Mouse (Mus musculus): ENCODE results near the gene Atp6v1e1.
A peak's percentile ranks its signal among the peaks of the same experiment; 100 is the strongest.
"Not testable (repeated sequence)": the region's sequence is repeated elsewhere in the genome, so short reads cannot be mapped to it uniquely, and the experiment has no call there.

The Atp6v1e1 gene

GRCm38 (mm10) chr6:120822307-120822928 lies at the start of gene Atp6v1e1:
Gene Atp6v1e1 (minus strand): TSS chr6:120822793.
- peak; percentile 85 to 94 for DNase-seq (ENCODE audit: low spot score in 2 of 2)

DNA sequence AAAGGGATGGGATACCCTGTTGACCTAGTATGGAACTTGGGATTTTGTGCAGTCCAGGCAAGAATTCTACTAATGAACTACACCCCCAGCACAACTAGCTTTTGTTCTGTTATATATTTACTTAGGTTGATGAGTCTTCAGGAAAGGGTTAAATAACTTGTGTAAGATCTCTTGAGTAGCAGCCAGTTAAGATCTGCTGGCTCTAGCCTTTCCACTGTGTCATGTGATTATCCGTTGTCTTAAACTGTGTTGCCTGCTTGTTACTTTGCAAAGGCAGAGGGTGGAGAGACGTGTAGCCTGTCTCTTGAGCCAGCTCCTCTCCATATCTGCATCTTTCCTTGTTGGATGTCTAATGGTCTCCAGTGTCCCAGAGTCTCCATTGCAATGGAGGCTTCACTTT lies 48.7 kb upstream of the Atp6v1e1 start:
- no peak for DNase-seq (ENCODE audit: low spot score in 2 of 2)

DNA sequence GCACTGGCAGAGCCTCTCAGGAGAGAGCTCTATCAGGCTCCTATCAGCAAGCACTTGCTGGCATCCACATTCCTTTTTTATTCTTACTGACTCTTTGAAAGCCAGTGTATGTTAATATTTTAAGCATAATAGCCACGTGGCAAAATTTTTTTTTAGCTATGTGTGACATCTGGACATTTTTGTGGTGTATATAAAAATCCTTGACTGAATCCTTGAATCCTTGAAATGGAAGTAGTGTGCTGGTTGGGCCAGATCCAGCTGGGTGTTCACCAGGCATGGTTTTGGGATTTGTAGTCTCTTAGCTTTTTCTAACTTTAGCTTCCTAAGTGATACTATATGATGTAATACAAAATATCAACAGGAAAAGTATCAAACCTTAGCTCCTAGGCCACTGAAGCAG lies 46.2 kb upstream of the Atp6v1e1 start:
- no peak for DNase-seq (ENCODE audit: low spot score in 2 of 2)

- DNase-seq (ENCODE audit: low spot score in 2 of 2), result no peak
These were observed 43.6 kb upstream of the Atp6v1e1 start for GRCm38 (mm10) chr6:120866051-120866814.

DNA sequence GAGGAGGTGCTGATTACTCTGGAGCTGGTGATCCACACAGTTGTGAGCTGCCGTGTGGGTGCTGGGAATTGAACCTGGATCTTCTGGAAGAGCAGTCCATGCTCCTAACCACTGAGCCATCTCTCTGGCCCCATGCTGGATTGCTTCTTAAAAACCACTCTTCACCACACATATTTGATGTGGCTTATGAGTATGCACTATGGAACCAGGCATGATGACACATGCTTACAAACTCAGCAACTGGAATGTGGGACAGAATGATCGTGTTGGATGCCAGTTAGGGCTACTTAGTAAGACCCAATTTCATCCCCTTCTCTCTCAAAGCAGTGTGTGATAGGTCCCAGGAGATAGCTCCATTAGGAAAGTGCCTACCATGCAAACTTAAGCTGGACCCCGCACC lies 37.5 kb upstream of the Atp6v1e1 start:
- DNase-seq (ENCODE audit: low spot score in 2 of 2), result no peak

DNA sequence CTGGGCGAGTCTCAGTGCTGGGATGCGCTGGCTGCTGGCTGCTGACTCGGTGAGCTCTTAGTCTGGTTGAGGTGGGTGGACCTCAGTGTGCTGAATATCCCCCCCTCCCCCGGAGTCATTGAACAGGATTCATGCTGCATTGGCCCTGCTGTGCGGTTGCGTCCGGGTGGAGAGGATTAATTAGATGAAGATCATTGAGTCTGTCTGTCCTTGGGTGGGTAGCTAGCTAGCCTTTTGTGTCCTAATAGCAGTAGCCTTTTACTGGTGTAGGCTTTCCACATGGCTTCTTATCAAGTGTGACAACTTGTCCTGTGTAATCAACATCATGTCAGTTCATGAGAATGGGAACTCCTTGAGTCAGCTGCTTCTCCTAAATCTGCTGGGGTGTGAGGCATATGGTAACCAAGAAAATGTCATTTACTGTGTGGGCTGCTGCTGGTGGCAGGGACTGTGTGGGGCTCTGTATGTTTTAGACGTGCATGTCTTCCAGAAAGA lies 35.7 kb upstream of the Atp6v1e1 start:
- DNase-seq (ENCODE audit: low spot score in 2 of 2), result no peak

- DNase-seq (ENCODE audit: low spot score in 2 of 2), result no peak
These were observed 31.8 kb upstream of the Atp6v1e1 start for GRCm38 (mm10) chr6:120854413-120854812.

DNA sequence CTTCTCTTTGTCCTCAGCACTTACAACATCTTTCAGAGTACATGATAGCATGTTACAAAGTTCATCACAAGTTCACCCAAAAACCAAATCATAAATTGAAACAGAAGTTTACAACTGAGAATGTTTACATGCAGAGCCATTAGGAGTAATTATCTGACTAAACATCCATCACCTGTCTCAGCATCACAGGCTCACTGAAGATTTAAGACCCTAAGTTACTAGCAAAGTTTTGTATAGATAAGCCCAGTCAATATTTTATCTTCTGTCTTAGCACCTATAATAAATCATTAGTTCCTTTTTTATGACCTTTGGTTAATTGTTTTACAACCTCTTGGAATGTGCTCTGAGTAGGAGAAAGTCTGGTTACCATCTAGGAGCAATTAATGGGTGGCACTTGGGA lies 28.1 kb upstream of the Atp6v1e1 start:
- not testable (repeated sequence) for DNase-seq (ENCODE audit: low spot score in 2 of 2)

DNA sequence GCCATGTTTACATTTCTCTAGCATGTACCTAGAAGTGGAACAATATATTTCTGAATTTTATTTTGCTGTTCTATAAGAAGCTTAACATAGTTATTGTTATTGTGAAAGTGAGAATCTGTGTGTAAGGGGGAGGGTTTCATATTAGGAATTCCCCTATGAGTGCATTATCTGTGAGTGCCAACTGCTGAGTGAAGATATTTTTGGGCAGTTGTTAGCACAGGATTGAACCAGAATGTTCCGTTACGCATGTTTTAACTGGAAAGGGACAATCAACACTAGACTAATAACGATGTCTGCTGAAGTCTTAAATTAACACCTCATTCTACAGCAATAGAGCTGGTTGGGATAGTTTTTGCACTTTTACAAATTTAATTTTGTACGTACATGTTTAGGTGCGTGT lies 19.2 kb upstream of the Atp6v1e1 start:
- DNase-seq (ENCODE audit: low spot score in 2 of 2), result no peak

GRCm38 (mm10) chr6:120840258-120840657 lies 17.7 kb upstream of the Atp6v1e1 start:
- no peak for DNase-seq (ENCODE audit: low spot score in 2 of 2)

DNA sequence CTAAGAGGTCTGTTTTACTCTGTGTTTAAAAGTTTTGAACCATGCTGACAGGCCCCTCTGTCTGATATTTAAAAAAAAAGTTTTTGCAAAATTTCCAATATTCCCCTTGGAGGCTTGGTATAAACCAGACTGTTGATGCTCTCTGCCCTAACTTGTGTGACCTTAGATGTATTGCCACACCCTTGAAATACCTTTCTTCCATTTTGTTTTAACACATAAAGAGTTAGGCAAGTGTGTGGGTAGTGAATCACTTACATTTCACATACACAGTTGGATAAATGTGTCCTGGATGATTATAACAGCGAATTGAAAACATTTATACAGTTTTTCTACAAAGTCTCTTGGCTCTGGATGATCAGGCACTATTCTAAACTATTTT lies 14.5 kb upstream of the Atp6v1e1 start:
- DNase-seq (ENCODE audit: low spot score in 2 of 2), result no peak

DNA sequence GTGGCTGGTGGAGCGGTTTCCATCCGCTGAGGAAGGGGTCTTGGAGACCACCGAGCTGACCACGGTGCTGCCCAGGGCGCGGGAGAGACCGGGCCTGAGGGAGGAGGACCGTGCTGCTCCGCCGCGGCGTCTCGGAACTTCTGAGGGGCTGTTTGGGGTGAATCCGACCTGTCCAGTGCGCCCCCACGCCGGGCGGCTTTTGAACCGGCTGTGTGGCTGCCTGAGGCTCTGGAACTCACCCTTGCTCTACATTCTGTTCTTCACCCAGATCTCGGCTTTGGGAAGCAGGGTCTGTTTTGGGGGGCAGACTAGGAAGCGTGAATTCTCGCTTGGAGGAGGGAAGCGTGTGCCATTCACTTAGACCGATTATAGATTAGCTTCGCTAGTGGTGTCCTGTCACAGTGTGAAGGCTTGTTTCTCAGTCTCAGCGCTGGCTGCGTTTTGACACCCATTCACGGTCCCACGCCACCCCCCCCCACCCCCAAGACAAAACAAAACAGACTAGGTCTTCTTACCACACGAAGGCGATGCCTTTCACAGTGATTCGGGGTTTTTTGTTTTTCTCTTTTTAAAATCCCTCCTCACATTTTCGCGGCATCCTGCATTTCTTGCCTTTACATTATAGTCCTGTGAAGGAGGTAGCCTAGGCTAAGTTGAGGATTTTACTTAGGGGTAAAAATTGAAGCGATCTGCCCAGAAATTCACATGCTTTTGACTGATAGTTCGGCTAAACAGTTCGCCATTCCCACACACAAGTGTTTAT lies 14.0 kb upstream of the Atp6v1e1 start:
- DNase-seq (ENCODE audit: low spot score in 2 of 2), result no peak

- peak; percentile 98 to 100 for DNase-seq (ENCODE audit: low spot score in 2 of 2)
These were observed 13.1 kb upstream of the Atp6v1e1 start, which contains the start of gene Bcl2l13 for GRCm38 (mm10) chr6:120835474-120836374. Gene Bcl2l13 (plus strand): TSS chr6:120836212.

- DNase-seq (ENCODE audit: low spot score in 2 of 2), result no peak
These were observed 12.3 kb upstream of the Atp6v1e1 start for GRCm38 (mm10) chr6:120834766-120835321.

- peak in 1 of 2 experiments; percentile 24 for DNase-seq (ENCODE audit: low spot score in 2 of 2)
These were observed 9.5 kb upstream of the Atp6v1e1 start for GRCm38 (mm10) chr6:120832097-120832496.

GRCm38 (mm10) chr6:120830866-120831608 lies 8.4 kb upstream of the Atp6v1e1 start:
- peak in 1 of 2 experiments; percentile 29 for DNase-seq (ENCODE audit: low spot score in 2 of 2)

- peak; percentile 52 to 60 for DNase-seq (ENCODE audit: low spot score in 2 of 2)
These were observed 7.5 kb upstream of the Atp6v1e1 start for GRCm38 (mm10) chr6:120830056-120830455.

DNA sequence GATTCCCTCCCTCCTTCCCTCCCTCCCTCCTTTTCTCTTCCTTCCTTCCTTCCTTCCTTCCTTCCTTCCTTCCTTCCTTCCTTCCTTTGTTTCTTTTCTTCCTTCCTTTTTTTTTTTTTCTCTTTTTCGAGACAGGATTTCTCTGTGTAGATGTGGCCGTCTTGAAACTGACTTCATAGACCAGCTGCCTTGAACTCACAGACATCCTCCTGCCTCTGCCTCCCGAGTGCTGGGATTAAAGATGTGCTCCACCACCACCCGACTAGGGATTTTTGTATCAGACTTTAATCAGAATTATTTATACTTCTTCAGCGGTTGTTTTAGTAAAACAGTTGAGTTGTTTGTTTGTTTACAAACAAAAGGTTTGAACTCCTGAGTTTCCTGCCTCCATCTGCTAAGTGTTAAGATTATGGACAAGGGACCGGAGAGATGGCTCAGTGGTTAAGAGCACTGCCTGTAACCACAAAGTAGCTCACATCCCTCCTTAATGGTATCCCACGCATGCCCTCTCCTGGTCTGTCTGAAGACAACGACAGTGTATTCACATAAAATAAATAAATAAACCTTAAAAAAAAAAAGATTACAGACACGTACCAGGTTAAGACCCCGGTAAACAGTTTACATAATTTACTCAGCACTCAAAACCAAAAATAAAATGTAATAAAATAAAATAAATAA lies 483 bp upstream of the Atp6v1e1 start:
- peak in 1 of 2 experiments; percentile 56 for DNase-seq (ENCODE audit: low spot score in 2 of 2)

- DNase-seq (ENCODE audit: low spot score in 2 of 2), result no peak
These were observed 878 bp downstream of the Atp6v1e1 start for GRCm38 (mm10) chr6:120821715-120822114.

GRCm38 (mm10) chr6:120820941-120821340 lies 1.7 kb downstream of the Atp6v1e1 start:
- no peak for DNase-seq (ENCODE audit: low spot score in 2 of 2)
